Mouse (Mus musculus): ENCODE data around the gene Ugt8a.

Ugt8a gene

GRCm38 (mm10) chr3:125869873-125870272 lies 68.5 kb downstream of the Ugt8a start:
- no peak for DNase-seq (ENCODE audit: low spot score)

GRCm38 (mm10) chr3:125861601-125862000 lies 76.8 kb downstream of the Ugt8a start:
- no peak for DNase-seq (ENCODE audit: low spot score)

GRCm38 (mm10) chr3:125849163-125849872 lies 89.1 kb downstream of the Ugt8a start:
- no peak for DNase-seq (ENCODE audit: low spot score)

- DNase-seq (ENCODE audit: low spot score) = no peak
These were observed 110.4 kb downstream of the Ugt8a start for GRCm38 (mm10) chr3:125828051-125828450.

- DNase-seq (ENCODE audit: low spot score) = no peak
These were observed 111.2 kb downstream of the Ugt8a start for GRCm38 (mm10) chr3:125827256-125827655.

- DNase-seq (ENCODE audit: low spot score) = no peak
These were observed 118.7 kb downstream of the Ugt8a start for GRCm38 (mm10) chr3:125819741-125820140.

All from testis, postnatal 14 days (tissue).